Mouse (Mus musculus) small intestine, adult 2 months (tissue): ENCODE measurements around the gene Tnfsf9.

Experiments used
- CTCF ChIP-seq: fragments of 200-500 bp; IDR thresholded peaks from 2 replicates; pipeline ENCODE4 v1.5.1; 2012; ENCODE audit warnings: low read depth, mild to moderate bottlenecking, control low read depth, inconsistent platforms, low read length, moderate library complexity, mixed read lengths; ENCODE audit not compliant: insufficient replicate concordance, insufficient read length; ENCODE audit errors: extremely low read depth
- POLR2A ChIP-seq: fragments of 200-500 bp; IDR thresholded peaks from 2 replicates; pipeline ENCODE4 v1.6.1; 2012; ENCODE audit warnings: low read depth, mild to moderate bottlenecking, control low read depth, inconsistent platforms, low read length, moderate library complexity

DNA sequence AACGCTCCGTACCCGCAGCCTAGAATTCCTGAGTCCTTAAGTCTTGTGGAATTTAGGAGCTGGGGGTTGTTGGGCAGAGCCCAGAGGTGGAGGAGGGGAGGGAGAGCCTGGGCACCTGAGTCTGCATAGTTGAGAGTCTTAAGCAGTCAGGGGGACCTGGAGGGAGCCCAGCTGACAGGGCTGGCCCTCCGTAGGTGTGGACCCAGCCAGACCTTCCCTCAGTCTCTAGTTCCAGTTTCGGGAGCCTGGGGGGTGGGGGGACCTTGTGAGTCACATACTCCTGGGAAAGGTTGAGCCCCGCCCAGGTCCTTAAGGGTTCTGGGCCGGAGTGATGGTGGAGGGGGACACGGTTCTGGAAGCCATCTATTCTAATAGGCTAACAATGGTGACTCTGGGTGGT, 42.1 kb upstream of the Tnfsf9 start:
- TF ChIP-seq CTCF (no peak), POLR2A (peak; percentile 28; the same call in 1 of the 2 replicates)
